Mouse (Mus musculus) megakaryocyte, adult 5-6 weeks (primary cell): Measurements from ENCODE around the gene Vps53. TPM values are rescaled to one million over a fixed set of nuclear protein-coding genes. Genes with fewer than 3 reads are reported as not detected.

ENCODE experiments used
- ATAC-seq: 2 replicates; pipeline ENCODE4 v1.8.0; 2016; ENCODE audit warnings: mild to moderate bottlenecking, inconsistent platforms; ENCODE audit not compliant: poor library complexity, severe bottlenecking
- total RNA-seq, 2 experiments: library from RNA; stranded (forward) in 1 of 2; stranded (reverse) in 1 of 2; fragments of 153-499, 151-499 nt in 1 of 2; fragments of 221-1000, 200-1000 nt in 1 of 2; gene quantifications; 2 replicates each; pipeline versions ENCODE4 v1.2.3 to v1.2.4; 2015 to 2017

Gene Vps53
- total RNA-seq, 2 experiments from 2014 or later, result 22.2 to 31.5 TPM

DNA sequence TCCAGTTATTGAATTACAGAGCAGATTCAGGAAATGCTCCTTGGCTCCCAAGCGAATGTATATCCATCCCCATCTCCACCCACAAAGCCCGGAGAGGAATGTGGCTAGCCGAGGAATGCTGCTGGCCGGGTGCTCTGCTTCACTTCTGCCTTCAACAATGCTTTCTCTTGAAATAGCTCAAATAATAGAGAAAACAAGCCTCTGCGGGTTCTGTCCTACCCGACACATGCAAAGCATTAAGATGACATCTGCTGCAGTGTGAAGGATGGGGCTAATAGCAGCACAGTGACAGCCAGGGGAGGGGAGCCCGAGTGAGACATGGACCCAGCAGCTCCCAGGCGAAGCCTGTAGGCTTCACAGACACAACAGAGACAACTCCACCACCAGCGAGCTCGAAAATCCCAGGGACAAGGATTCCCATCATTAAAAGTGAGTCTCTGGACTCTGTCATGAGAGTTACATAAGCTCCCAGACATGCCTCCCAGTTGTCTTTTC is 59.0 kb downstream of the Vps53 start:
- no peak for ATAC-seq

GRCm38 (mm10) chr11:76110416-76110815 is 69.0 kb downstream of the Vps53 start:
- ATAC-seq, result no peak

- ATAC-seq, result no peak
These were observed 72.6 kb downstream of the Vps53 start for GRCm38 (mm10) chr11:76106551-76107496.

DNA sequence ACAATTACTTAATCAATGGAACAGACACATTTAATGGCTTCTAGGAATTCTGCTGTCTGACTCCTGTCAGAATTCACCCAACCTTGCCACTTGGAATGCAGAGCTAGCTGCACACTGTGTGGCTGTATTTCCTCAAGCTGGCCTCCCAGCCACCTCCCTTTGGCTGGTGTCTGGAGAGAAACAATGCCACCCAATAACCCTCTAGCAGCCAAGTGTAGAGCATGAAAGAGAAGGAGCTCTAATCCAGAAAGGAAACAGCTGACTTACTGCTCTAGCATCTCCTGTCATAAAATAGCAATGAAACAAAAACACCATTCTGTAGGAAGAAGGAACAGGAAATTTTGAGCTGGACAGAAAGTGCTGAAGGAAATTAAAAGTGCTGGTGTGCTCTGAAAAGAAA is 78.3 kb downstream of the Vps53 start:
- no peak for ATAC-seq

- no peak for ATAC-seq
These were observed 80.1 kb downstream of the Vps53 start for GRCm38 (mm10) chr11:76099193-76099975.

DNA sequence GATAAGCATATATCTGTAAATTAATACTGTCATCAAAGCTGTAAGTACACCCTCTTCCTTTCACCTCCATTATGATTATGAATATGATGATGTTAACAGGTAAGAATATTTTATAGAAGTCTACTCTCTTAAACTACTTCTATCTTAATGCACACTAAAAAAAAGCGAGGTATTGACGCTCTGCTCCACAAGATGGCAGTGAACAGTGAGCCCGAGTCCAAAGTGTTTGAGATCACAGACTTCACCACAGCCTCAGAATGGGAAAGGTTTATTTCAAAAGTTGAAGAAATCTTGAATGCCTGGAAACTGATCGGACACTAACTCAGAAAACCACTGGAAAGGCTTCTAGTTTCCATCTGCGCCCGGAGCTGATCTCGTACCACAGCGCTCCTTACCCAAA is 85.8 kb downstream of the Vps53 start:
- no peak for ATAC-seq

DNA sequence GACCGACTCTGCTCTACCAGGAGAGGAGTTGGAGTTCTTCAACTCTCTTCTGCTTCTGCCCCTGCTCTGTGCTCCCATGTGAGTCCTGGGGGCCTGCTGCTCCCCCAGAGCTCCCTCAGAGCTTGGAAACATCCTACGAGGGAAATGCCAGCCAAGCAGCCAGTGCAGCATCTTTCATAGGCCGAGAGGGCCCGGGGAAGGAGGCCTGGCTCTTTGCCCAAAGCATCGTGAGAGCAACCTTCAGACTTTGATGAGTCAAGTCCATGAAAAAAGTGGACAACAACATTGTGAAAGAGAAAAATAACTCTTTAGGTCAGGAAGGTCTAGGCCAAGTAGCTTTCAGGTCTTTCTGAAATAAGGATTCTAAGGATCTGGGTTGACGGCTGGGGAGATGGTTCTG is 89.7 kb downstream of the Vps53 start:
- ATAC-seq, result no peak

- peak; percentile 29 for ATAC-seq
These were observed 90.9 kb downstream of the Vps53 start for GRCm38 (mm10) chr11:76088506-76088905.

DNA sequence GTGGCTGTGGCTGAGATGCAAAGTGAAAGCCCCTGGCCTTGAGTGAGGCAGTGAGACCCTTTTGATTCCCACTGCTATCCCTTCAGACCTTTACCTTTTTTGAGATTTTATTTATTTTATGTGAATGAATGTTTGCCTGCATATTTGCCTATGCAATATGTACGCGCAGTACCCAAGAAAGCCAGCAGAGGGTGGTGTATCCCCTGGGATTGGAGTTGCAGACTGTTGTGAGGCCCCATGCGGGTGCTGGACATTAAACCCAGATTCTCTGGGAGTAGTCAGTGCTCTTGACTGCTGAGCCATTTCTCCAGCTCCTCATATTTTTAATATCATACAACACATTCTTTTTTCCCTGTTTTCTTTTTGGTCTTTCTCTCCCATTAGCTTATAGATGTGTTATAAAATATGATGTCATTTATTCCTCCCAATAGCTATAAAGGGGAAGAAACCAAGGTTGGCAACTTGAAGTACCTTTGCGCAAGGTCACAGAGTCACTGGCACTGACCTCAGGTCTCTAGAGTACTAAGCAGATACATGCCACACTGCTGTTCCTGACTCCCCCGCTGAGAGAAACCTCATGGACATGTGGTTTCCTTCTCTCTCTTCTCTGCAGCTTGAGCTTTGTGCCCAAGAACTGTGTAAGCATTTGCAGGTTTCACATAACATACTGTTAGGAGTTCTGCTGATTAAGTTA is 93.4 kb downstream of the Vps53 start:
- ATAC-seq, result peak; percentile 70

- ATAC-seq, result no peak
These were observed 94.5 kb downstream of the Vps53 start for GRCm38 (mm10) chr11:76084943-76085342.

DNA sequence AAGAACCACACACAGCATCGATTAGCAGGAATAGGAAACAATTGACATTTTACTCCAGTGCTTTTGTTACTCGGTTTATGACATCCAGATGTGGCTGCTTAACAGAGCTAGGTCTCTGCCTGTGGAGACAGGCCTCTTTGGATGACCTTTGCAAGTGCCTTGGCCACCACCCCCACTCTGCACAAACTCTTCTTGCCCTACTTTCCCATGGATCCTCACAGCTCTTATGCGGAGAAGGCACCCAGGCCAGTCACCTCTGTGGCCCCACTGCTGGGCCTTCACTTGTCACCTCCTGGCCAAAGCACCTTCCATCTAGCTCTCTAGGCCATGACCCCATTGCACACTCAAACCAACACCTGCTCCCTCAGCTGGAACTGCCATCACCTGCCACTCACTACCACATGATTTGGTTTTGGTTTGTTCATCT is 95.5 kb downstream of the Vps53 start:
- ATAC-seq, result no peak

- no peak for ATAC-seq
These were observed 98.3 kb downstream of the Vps53 start for GRCm38 (mm10) chr11:76081048-76081640.

GRCm38 (mm10) chr11:76080293-76080692 is 99.2 kb downstream of the Vps53 start:
- no peak for ATAC-seq

DNA sequence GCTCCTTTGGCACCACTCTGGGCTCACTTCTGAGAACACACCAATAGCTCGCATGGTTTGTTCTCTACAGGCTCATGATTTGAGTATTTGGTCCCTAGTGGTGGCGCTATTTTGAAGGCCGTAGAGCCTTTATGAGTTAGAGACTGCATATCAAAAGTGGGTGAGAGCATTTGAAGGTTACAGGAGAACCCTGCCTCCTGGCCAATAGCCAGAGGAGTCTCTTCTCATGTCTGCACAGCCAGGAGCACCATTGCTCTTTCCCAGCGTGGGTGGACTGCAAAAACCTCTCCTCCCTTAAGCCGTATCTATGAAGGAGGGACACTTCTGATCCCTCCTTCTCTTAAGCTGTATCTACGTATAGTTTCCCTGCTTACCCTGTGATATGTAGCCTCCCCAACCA is 102.1 kb downstream of the Vps53 start:
- ATAC-seq, result no peak

DNA sequence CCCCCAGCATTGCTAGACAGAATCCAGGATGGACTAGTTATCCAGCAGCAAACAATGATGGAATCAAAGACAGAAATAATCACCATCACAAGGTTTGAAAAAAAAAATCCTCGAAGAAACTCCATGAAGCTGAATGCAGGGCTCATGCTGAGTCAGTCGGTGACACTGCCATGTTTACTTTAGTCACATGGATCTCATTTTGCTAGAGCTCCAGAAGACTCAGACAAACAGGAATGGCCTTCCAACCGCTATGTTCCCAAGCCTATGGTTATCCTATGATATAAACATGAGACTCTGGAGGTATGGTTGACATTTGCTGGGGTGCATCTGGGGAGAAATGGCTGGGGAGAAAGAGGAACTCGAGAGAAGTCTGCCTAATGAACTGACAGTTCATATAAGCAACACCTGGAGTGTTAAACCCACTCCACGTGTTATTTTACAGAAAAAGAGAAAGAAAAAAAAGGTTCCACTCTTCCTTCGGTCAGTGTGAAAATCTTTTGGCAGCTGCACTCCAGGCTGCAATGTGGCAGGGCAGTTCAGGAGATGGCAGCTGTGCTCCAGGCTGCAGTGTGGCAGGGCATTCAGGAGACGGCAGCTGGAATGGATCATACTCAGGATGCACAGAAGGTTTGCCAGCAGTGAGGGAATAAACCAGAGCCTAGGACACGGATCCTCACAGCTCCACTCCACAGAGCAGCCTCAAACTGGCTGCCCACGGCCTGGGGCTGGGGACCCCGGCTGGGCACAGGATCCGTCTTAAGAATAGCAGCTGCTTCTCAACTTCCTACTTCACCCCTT is 105.0 kb downstream of the Vps53 start:
- no peak for ATAC-seq

GRCm38 (mm10) chr11:76069816-76070215 is 109.6 kb downstream of the Vps53 start:
- ATAC-seq, result no peak

DNA sequence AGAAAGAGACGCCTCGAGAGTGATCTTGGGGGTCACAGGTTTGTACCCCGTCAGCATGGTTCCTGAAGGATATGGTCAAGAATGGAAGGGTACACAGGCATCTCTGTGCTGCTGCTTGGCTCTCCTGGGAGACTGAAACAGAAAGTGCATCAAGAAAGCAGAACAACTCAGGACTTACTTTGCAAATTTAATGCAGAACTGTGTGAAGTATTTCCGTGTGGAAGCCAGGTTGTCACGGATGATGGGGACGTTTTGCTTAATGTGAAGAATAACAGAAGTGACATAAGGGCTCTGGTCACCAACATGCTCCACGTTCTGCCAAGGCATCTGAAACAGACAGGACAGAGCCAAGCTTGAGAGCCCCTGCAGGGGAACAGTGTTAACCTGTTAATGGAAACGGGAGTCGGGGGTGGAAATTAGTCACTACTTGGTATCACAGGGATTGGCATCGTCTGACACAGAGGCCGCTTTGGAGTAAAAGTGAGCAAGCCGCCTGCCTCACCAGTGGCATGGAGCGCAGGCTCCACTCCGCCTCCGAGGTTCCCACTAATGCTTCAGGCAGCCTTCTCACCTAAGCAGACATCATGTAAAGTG is 112.8 kb downstream of the Vps53 start:
- ATAC-seq, result no peak

DNA sequence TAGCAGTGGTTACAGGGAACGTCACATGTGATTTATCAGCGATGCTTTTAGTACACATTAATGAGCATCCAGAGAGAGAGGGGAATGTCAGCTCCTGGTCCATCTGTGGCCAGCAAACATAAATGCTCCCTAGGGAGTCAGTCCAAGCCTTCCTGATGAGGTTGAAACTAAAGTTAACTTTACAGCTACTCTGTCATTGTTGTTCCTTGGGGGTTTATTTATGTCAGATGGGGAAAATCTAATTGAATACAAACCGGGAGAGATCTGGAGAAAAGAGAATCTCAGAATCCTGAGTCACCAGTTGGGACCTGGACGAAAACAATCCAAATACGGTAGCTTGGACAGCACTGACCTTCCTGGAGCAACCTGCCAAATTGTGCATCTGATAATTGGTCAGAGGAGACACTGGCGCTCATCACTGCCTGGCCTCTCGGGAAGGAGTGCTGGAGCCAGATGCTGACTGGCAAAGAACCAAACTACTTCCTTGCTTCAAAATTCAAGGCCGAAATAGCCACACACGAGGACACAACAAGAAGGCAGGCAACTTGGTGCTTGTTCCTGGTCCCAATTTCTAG is 113.8 kb downstream of the Vps53 start:
- no peak for ATAC-seq

DNA sequence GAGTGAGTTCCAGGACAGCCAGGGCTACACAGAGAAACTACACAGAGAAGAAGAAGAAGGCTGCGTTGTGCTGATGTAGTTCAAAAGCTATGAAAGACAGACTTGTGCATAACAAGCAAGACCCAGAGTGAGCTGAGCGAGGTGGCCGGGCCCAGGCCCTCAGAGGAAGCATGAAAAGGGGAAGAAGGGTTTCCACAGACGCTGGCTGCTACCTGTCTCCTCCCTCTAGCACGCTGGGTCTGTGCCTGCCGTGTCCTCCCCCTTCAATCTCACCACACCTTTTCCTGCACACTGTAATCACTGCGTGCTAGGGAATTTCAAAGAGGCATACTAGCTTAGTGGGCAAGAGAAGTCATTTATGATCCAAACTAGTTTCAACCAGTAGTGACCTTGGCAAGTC is 115.0 kb downstream of the Vps53 start:
- ATAC-seq, result peak; percentile 97
